Mouse (Mus musculus): ENCODE measurements around the gene Vmn2r97.
"Not testable (repeated sequence)": the region's sequence is repeated elsewhere in the genome, so short reads cannot be mapped to it uniquely, and the experiment has no call there.

Gene Vmn2r97
- long read RNA-seq, experiment 1: 0 reads
- long read RNA-seq, experiment 2: 0 reads

GRCm38 (mm10) chr17:18914000-18914399, at the start of gene Vmn2r97:
TSS of gene Vmn2r97 (plus strand) at chr17:18914300.
- intact Hi-C loops (cut with DNase I): not testable (repeated sequence)

- intact Hi-C loops (cut with DNase I): not testable (repeated sequence)
These were observed 31.7 kb upstream of the Vmn2r97 start for GRCm38 (mm10) chr17:18882436-18882835.

GRCm38 (mm10) chr17:18889745-18890329, 24.3 kb upstream of the Vmn2r97 start:
- intact Hi-C loops (cut with DNase I): no loop called here

DNA sequence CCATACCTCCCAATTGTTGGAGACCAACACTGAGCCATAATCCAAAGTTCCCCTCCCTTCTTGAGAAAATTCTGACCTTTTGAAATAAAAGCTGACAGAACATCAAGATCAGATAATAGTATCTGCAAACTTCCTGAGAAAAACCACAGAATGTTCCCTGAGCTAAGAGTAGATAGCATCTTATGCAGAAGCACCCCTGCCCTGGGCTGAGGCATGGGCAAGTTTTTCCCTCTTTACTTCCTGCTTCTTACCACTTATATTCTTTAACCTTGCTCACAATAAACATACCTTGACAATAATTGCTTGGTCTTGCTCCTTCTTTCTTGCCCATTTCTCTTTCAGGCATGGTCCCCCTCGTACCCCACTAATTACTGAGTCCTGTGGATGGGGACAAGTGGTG, 43.7 kb downstream of the Vmn2r97 start:
- intact Hi-C loops (cut with DNase I): not testable (repeated sequence)

DNA sequence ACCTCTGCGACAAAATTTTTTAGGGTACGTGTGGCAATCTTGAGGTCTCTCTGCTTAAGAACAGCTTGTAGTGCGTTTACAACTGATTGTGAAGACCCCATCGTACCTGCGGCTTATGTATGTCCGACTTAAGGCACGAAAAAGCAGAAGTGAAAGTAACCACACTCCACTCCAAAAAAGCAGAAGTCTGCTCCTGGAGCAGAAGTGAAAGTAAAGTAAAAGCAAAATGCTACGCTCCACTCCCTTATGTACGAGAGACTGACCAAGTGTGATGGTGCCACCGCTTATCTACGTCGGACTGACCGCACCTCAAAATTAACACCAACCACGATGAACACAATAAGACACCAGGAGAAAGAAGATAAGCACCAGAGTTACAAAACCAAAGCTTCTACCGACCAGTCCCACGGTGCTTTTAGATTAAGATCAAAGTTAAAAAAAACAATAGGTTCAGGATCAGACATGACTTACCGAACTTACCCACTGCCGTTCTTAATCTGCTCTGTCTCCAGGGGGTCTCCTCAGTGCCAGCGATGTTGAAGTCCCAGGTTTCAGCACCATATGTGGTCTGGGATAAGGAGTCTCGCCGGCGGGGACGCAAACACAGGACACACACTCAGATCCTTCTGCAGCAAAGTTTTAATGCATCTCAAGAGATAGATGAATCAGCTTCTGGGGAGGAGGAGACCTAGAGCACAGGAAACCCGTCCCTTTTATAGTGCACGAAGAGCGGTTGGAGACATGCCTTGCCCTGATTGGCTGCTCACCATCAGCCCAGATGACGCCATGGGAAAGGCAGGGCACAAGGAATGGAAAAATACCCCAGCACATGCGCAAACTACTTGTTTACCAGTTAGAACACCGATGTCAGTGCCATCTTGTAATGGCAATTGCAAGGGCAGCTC, 54.5 kb downstream of the Vmn2r97 start:
- intact Hi-C loops (cut with DNase I): no loop called here
